Mouse (Mus musculus) layer of hippocampus, adult 18-20 months (tissue): ENCODE results near the gene Hif3a. TPM values are rescaled to one million over a fixed set of nuclear protein-coding genes. Genes with fewer than 3 reads are reported as not detected.

Experiments used
- DNase-seq, 2 experiments: peaks; one replicate each; pipeline ENCODE4 v3.0.0; 2022; ENCODE audit warnings: low spot score in 2 of 2
- total RNA-seq, 2 experiments: library from RNA; stranded (reverse); gene quantifications; 2 replicates each; pipeline ENCODE4 v1.2.3; 2021

The Hif3a gene
- total RNA-seq, 2 experiments from 2014 or later: 8.3 to 13.1 TPM

GRCm38 (mm10) chr7:17024814-17025504 is 37.3 kb downstream of the Hif3a start:
- no peak for DNase-seq

GRCm38 (mm10) chr7:17024141-17024540 is 38.1 kb downstream of the Hif3a start:
- no peak for DNase-seq

GRCm38 (mm10) chr7:17023701-17024100 is 38.5 kb downstream of the Hif3a start:
- DNase-seq: no peak

- DNase-seq: no peak
Observed at GRCm38 (mm10) chr7:17022176-17022575, 40.1 kb downstream of the Hif3a start.

GRCm38 (mm10) chr7:17019426-17020166 is 42.6 kb downstream of the Hif3a start:
- DNase-seq: no peak

GRCm38 (mm10) chr7:17017921-17018320 is 44.3 kb downstream of the Hif3a start:
- DNase-seq: no peak

GRCm38 (mm10) chr7:17017036-17017435 is 45.2 kb downstream of the Hif3a start:
- DNase-seq: peak; percentile 92 to 96

- no peak for DNase-seq
Observed at GRCm38 (mm10) chr7:17015381-17015780, 46.8 kb downstream of the Hif3a start.

- DNase-seq: no peak
Observed at GRCm38 (mm10) chr7:17011909-17012590, 50.2 kb downstream of the Hif3a start.

- DNase-seq: no peak
Observed at GRCm38 (mm10) chr7:17010010-17010347, 52.2 kb downstream of the Hif3a start.

GRCm38 (mm10) chr7:17009326-17010009 is 52.8 kb downstream of the Hif3a start:
- DNase-seq: no peak

GRCm38 (mm10) chr7:17007300-17007699 is 54.9 kb downstream of the Hif3a start:
- DNase-seq: no peak

GRCm38 (mm10) chr7:17004716-17005115 is 57.5 kb downstream of the Hif3a start:
- DNase-seq: no peak

- no peak for DNase-seq
Observed at GRCm38 (mm10) chr7:17003230-17003960, 58.8 kb downstream of the Hif3a start.

GRCm38 (mm10) chr7:17002375-17003195 is 59.6 kb downstream of the Hif3a start:
- DNase-seq: peak; percentile 68 to 92

GRCm38 (mm10) chr7:16999650-17000049 is 62.6 kb downstream of the Hif3a start:
- DNase-seq: peak; percentile 77 to 93

GRCm38 (mm10) chr7:16999233-16999632 is 63.0 kb downstream of the Hif3a start:
- no peak for DNase-seq

- no peak for DNase-seq
Observed at GRCm38 (mm10) chr7:16995345-16995744, 66.9 kb downstream of the Hif3a start.

- DNase-seq: no peak
Observed at GRCm38 (mm10) chr7:16994400-16994799, 67.8 kb downstream of the Hif3a start.
